Mouse (Mus musculus) liver, postnatal 0 days (tissue): ENCODE data around the gene Gm20604. TPM values are rescaled to one million over a fixed set of nuclear protein-coding genes. Genes with fewer than 3 reads are reported as not detected.
A peak's percentile ranks its signal among the peaks of the same experiment; 100 is the strongest.

Source experiments
- ATAC-seq: fragments of 200-750 bp; cut with Nextera tagmentation; 2 replicates; pipeline ENCODE4 v1.8.0; 2017; ENCODE audit warnings: mild to moderate bottlenecking, moderate library complexity
- DNase-seq: peaks from one replicate; pipeline ENCODE4 v3.0.0-alpha.2; 2016
- H3K27ac ChIP-seq: fragments of 300-500 bp; sonication (generic); 2 replicates; pipeline ENCODE4 v1.5.1; 2014; ENCODE audit warnings: antibody characterized with exemption, moderate library complexity, mild to moderate bottlenecking, low read depth
- H3K27me3 ChIP-seq: fragments of 300-500 bp; sonication (generic); 2 replicates; pipeline ENCODE4 v1.6.1; 2014; ENCODE audit warnings: low read length, control low read depth, mixed read lengths; ENCODE audit not compliant: insufficient read depth
- H3K36me3 ChIP-seq: fragments of 300-500 bp; sonication (generic); replicated peaks from 2 replicates; pipeline ENCODE4 v1.6.1; 2014; ENCODE audit warnings: mild to moderate bottlenecking, control low read depth, low read length, moderate library complexity, mixed read lengths; ENCODE audit not compliant: insufficient read depth
- H3K4me1 ChIP-seq: fragments of 300-500 bp; sonication (generic); 2 replicates; pipeline ENCODE4 v1.6.1; 2014; ENCODE audit warnings: antibody characterized with exemption, mild to moderate bottlenecking, control low read depth; ENCODE audit not compliant: insufficient read depth
- H3K4me2 ChIP-seq: fragments of 300-500 bp; sonication (generic); 2 replicates; pipeline ENCODE4 v1.6.1; 2014; ENCODE audit warnings: low read depth, mild to moderate bottlenecking, low read length, moderate library complexity, mixed read lengths
- H3K4me3 ChIP-seq: fragments of 300-500 bp; sonication (generic); 2 replicates; pipeline ENCODE4 v1.5.1; 2014; ENCODE audit warnings: low read depth, low read length
- H3K9ac ChIP-seq: fragments of 300-500 bp; sonication (generic); replicated peaks from 2 replicates; pipeline ENCODE4 v1.6.1; 2014; ENCODE audit warnings: mild to moderate bottlenecking, moderate library complexity
- H3K9me3 ChIP-seq: fragments of 300-500 bp; sonication (generic); 2 replicates; pipeline ENCODE4 v1.6.1; 2016; ENCODE audit warnings: mild to moderate bottlenecking, control low read depth, low read length, mixed read lengths
- CTCF ChIP-seq: sonication (generic); IDR thresholded peaks from 2 replicates; pipeline ENCODE4 v1.5.1; 2016; ENCODE audit warnings: antibody characterized with exemption, low read depth
- EP300 ChIP-seq: IDR thresholded peaks from 2 replicates; pipeline ENCODE4 v1.6.1; 2016; ENCODE audit warnings: antibody characterized with exemption, low read depth, mild to moderate bottlenecking
- WGBS: fragments of 180-500 bp; shearing (Covaris S2); extraction: QIAGEN DNeasy Blood & Tissue Kit; methylation state at CpG from one replicate; pipeline ENCODE4 v1.1.7; 2014; ENCODE audit not compliant: insufficient replicate concordance; 5-methylcytosine and 5-hydroxymethylcytosine counted together
- polyA plus RNA-seq: library from polyadenylated mRNA; unstranded; fragments of >200 nt; fragmentation: Nextera tagmentation; extraction: Ambion mirVana; gene quantifications from 2 replicates; pipeline ENCODE4 v1.2.1, GENCODE M21; 2015

Gm20604 gene
- polyA plus RNA-seq, 1 experiment from 2014 or later = 5.2 TPM

DNA sequence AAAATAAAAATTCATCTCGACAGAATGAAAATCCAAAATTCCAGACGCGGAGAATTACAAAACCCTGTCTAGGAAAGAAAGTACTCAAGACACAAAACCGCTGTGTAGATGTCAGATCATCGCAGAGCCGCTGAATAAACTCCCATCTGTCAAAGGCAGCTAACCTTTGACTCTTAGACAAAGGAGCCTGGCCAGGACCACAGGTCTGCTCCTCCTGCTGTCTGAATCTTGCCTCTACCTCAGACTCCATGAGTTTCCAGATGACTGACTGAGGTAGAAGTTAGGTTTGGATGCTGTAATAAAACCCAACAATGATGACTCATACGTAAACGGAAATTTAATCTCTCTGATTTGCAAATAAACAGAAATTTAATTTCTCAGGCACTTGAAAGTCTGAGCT, 35.5 kb downstream of the Gm20604 start:
- no peaks in the 10 kb centered on the region for H3K36me3 ChIP-seq
- no peaks in the 10 kb centered on the region for H3K9me3 ChIP-seq
- H3K4me1 ChIP-seq = no peaks in the 10 kb centered on the region
- no peak overlapping the region for H3K4me3 ChIP-seq
- DNase-seq (no peak), ATAC-seq (no peak)
- H3K4me2 ChIP-seq = no peak overlapping the region
- TF ChIP-seq EP300 (no peak), CTCF (no peak)
- no peak overlapping the region for H3K9ac ChIP-seq
- H3K27me3 ChIP-seq = no peaks in the 10 kb centered on the region
- WGBS = 73% methylated on average over 8 of the region's 8 CpGs
- H3K27ac ChIP-seq = no peak overlapping the region

GRCm38 (mm10) chr12:102722451-102722850, 36.0 kb downstream of the Gm20604 start:
- H3K36me3 ChIP-seq = no peaks in the 10 kb centered on the region
- H3K27ac ChIP-seq = no peak overlapping the region
- no peak overlapping the region for H3K4me2 ChIP-seq
- H3K4me3 ChIP-seq = no peak overlapping the region
- H3K9ac ChIP-seq = no peak overlapping the region
- TF ChIP-seq EP300 = no peak
- no peak for TF ChIP-seq CTCF
- WGBS = 72% methylated on average over 11 of the region's 11 CpGs
- ATAC-seq (no peak), DNase-seq (no peak)
- no peaks in the 10 kb centered on the region for H3K9me3 ChIP-seq
- H3K4me1 ChIP-seq = no peaks in the 10 kb centered on the region
- no peaks in the 10 kb centered on the region for H3K27me3 ChIP-seq

- no peak overlapping the region for H3K9ac ChIP-seq
- WGBS = 38% methylated on average over 13 of the region's 13 CpGs
- H3K4me2 ChIP-seq = no peak overlapping the region
- no peaks in the 10 kb centered on the region for H3K36me3 ChIP-seq
- no peaks in the 10 kb centered on the region for H3K9me3 ChIP-seq
- no peak overlapping the region for H3K4me3 ChIP-seq
- ATAC-seq (peak; percentile 48; the same call in 1 of the 2 replicates), DNase-seq (peak; percentile 59)
- no peaks in the 10 kb centered on the region for H3K27me3 ChIP-seq
- peak; percentile 87 for TF ChIP-seq CTCF
- no peak for TF ChIP-seq EP300
- no peak overlapping the region for H3K27ac ChIP-seq
- no peaks in the 10 kb centered on the region for H3K4me1 ChIP-seq
Measured at GRCm38 (mm10) chr12:102719552-102720315, 38.7 kb downstream of the Gm20604 start.

GRCm38 (mm10) chr12:102714654-102715395, 43.6 kb downstream of the Gm20604 start:
- Histone ChIP-seq H3K36me3 (no peaks in the 10 kb centered on the region), H3K9ac (no peak overlapping the region), H3K4me1 (peaks cover 8% of the 10 kb centered on the region; the same call in 1 of the 2 replicates), H3K9me3 (no peaks in the 10 kb centered on the region), H3K27ac (no peak overlapping the region), H3K27me3 (no peaks in the 10 kb centered on the region), H3K4me3 (no peak overlapping the region), H3K4me2 (no peak overlapping the region)
- ATAC-seq = no peak
- DNase-seq = no peak
- 81% methylated on average over 10 of the region's 10 CpGs for WGBS
- TF ChIP-seq CTCF = no peak
- TF ChIP-seq EP300 = no peak

DNA sequence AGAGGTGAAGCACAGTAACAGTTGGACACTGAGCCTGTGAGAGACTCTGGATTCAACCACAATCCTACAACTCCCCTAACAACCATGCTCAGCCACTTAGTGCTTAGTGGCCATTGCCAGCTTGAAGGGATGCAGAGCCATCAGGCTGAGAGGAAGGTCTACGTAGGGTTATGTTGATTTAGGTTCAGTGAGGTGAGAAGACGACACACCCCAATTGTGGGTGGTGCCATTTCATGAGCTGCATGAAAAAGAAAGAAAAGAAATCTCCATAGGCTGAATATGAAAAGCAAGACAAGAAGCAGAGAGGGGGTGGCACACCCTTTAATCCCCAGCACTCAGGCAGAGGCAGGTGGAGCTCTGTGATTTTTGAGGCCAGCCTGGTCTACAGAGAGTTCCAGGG, 44.4 kb downstream of the Gm20604 start:
- no peaks in the 10 kb centered on the region for H3K27me3 ChIP-seq
- H3K4me3 ChIP-seq = no peak overlapping the region
- no peak overlapping the region for H3K27ac ChIP-seq
- H3K36me3 ChIP-seq = no peaks in the 10 kb centered on the region
- TF ChIP-seq CTCF = no peak
- TF ChIP-seq EP300 = no peak
- no peak overlapping the region for H3K4me2 ChIP-seq
- WGBS = 67% methylated on average over 2 of the region's 2 CpGs
- peaks cover 8% of the 10 kb centered on the region; the same call in 1 of the 2 replicates for H3K4me1 ChIP-seq
- DNase-seq (no peak), ATAC-seq (no peak)
- no peak overlapping the region for H3K9ac ChIP-seq
- no peaks in the 10 kb centered on the region for H3K9me3 ChIP-seq

DNA sequence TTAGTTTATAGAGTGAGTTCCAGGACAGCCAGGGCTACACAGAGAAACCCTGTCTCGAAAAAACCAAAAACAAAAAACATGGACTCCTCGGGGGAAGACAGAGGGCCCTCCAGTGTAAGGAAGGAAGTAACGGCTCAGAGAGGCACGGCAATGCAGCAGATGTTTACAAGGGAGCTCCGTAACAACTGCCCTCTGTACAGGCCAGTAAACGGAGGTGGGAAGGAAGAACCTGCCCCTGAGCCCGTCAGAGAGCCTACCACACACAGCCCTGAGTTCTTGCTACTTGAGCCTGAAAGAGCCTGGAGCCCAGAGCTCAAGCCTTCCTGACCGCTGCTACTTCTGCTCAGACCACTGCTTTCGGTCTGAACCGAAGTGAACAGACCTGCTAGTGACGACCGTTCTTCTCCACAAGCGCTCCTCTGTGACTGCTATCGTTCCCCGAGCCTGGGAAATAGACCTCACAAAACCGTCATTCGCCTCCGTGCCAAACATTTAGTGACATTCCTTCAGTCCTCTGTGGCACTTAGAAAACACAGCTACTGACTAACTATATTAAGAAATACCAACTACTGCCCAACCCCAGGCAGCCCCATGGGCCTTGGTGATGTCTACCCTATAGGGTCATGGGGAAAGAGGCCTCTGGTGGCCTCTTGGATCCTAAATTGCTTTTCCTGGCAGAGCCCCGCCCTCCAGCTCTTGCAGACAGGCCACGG, 45.2 kb downstream of the Gm20604 start:
- no peaks in the 10 kb centered on the region for H3K36me3 ChIP-seq
- peak overlapping the region; percentile 29; the same call in 1 of the 2 replicates for H3K27ac ChIP-seq
- no peaks in the 10 kb centered on the region for H3K27me3 ChIP-seq
- ATAC-seq (peak; percentile 21; the same call in 1 of the 2 replicates), DNase-seq (no peak)
- no peaks in the 10 kb centered on the region for H3K9me3 ChIP-seq
- peaks cover 8% of the 10 kb centered on the region; the same call in 1 of the 2 replicates for H3K4me1 ChIP-seq
- peak overlapping the region; percentile 47 for H3K4me2 ChIP-seq
- H3K4me3 ChIP-seq = no peak overlapping the region
- TF ChIP-seq CTCF (no peak), EP300 (no peak)
- 43% methylated on average over 20 of the region's 20 CpGs for WGBS
- no peak overlapping the region for H3K9ac ChIP-seq
